In genomic region chr2:122102070-122102469, GRCm38 (mm10) we compare ENCODE assay signal across 9 mouse cellular contexts. TPM values are rescaled to one million over a fixed set of nuclear protein-coding genes. Genes with fewer than 3 reads are reported as not detected.
DNase-seq lines count a peak whose midpoint lies in the region; ATAC-seq and TF ChIP-seq lines count a peak whose summit lies in the region.
"Had no signal": no experiment of that assay in that cellular context is flagged by ENCODE, and none has a peak within 500 bp of the region (broad histone marks: within the 10 kb centered on the region; RNA-seq: fewer than 3 reads in every experiment).

No protein-coding gene starts in this region.

- no peak overlapping the region for H3K9ac ChIP-seq in kidney, postnatal 0 days (ENCODE audit: low read depth, low read length)
- H3K9ac ChIP-seq in forebrain, embryonic 14.5 days (ENCODE audit: low read length) = no peak overlapping the region

- no peaks in the 10 kb centered on the region for H3K9me3 ChIP-seq in kidney, postnatal 0 days (replicated peaks; ENCODE audit: low read length)
- no peaks in the 10 kb centered on the region for H3K9me3 ChIP-seq in forebrain, embryonic 14.5 days (replicated peaks; ENCODE audit: control insufficient read depth, low read length)

- H3K4me1 ChIP-seq in kidney, postnatal 0 days (replicated peaks; ENCODE audit: insufficient read depth, low read length) = no peaks in the 10 kb centered on the region
- no peaks in the 10 kb centered on the region for H3K4me1 ChIP-seq in small intestine, adult 2 months (ENCODE audit: control insufficient read depth, insufficient read depth, insufficient read length, low read length)
- H3K4me1 ChIP-seq in forebrain, embryonic 14.5 days (ENCODE audit: control insufficient read depth, insufficient read depth, low read length) = no peaks in the 10 kb centered on the region

- H3K4me2 ChIP-seq in kidney, postnatal 0 days (ENCODE audit: low read length) = no peak overlapping the region
- H3K4me2 ChIP-seq in forebrain, embryonic 14.5 days (ENCODE audit: low read length) = no peak overlapping the region

- no peak overlapping the region for H3K4me3 ChIP-seq in left cerebral cortex, adult 2 months
- no peak overlapping the region for H3K4me3 ChIP-seq in kidney, postnatal 0 days (replicated peaks; ENCODE audit: low read depth, low read length)
- no peak overlapping the region for H3K4me3 ChIP-seq in small intestine, adult 2 months (ENCODE audit: low read depth, low read length)
- H3K4me3 ChIP-seq in forebrain, embryonic 14.5 days (ENCODE audit: low read depth, low read length) = no peak overlapping the region

- no peak for ATAC-seq in kidney, postnatal 0 days (replicated peaks; ENCODE audit: low FRiP score, low read depth)
- no peak for ATAC-seq in forebrain, embryonic 14.5 days

- DNase-seq in left cerebral cortex, adult 2 months (ENCODE audit: extremely low spot score in 1 of 2, low spot score in 2 of 2) = no peak
- DNase-seq in left cerebral cortex, postnatal 36 days (ENCODE audit: low spot score in 2 of 2) = no peak
- DNase-seq in R1 (ENCODE audit: low read depth, low spot score) = peak; percentile 31
- DNase-seq in kidney, postnatal 0 days (ENCODE audit: low spot score) = no peak
- no peak for DNase-seq in cerebellum, adult 9-10 months
- no peak for DNase-seq in left cerebral cortex, postnatal 14 days (ENCODE audit: low spot score in 2 of 2)
- DNase-seq in forebrain, embryonic 14.5 days (ENCODE audit: low spot score) = no peak

- H3K27me3 ChIP-seq in kidney, postnatal 0 days (ENCODE audit: insufficient read depth, low read length) = no peaks in the 10 kb centered on the region
- H3K27me3 ChIP-seq in small intestine, adult 2 months (ENCODE audit: control insufficient read depth, insufficient read depth, low read length) = no peaks in the 10 kb centered on the region
- no peaks in the 10 kb centered on the region for H3K27me3 ChIP-seq in forebrain, embryonic 14.5 days (replicated peaks; ENCODE audit: control insufficient read depth, insufficient read depth, low read length)

- H3K27ac ChIP-seq in left cerebral cortex, adult 2 months = no peak overlapping the region
- no peak overlapping the region for H3K27ac ChIP-seq in kidney, postnatal 0 days
- no peak overlapping the region for H3K27ac ChIP-seq in small intestine, adult 2 months (ENCODE audit: insufficient read depth, low read depth, low read length)
- no peak overlapping the region for H3K27ac ChIP-seq in forebrain, embryonic 14.5 days (ENCODE audit: low read depth, low read length)

- peaks cover 30% of the 10 kb centered on the region for H3K36me3 ChIP-seq in kidney, postnatal 0 days (ENCODE audit: insufficient read depth, low read length)
- H3K36me3 ChIP-seq in small intestine, adult 2 months (ENCODE audit: control insufficient read depth, insufficient read depth, low read length) = peaks cover 35% of the 10 kb centered on the region
- peaks cover 53% of the 10 kb centered on the region for H3K36me3 ChIP-seq in forebrain, embryonic 14.5 days (ENCODE audit: control insufficient read depth, insufficient read depth, low read length)

- TF ChIP-seq POLR2A in small intestine, adult 2 months (IDR thresholded peaks at IDR 0.05; ENCODE audit: low read depth, low read length) = no peak

- peak; percentile 49 for TF ChIP-seq CTCF in left cerebral cortex, adult 2 months (IDR thresholded peaks at IDR 0.05)
- peak; percentile 44 for TF ChIP-seq CTCF in kidney, postnatal 0 days (IDR thresholded peaks at IDR 0.05; ENCODE audit: low read depth)
- TF ChIP-seq CTCF in small intestine, adult 2 months (IDR thresholded peaks at IDR 0.05; ENCODE audit: extremely low read depth, insufficient read length, insufficient replicate concordance, low read depth, low read length) = peak; percentile 69; the same call in 1 of the 2 replicates

- intact Hi-C loops in left cerebral cortex, adult 2 months (cut with DNase I) = no loop called here
- intact Hi-C loops in left cerebral cortex, postnatal 36 days (cut with DNase I) = no loop called here
- intact Hi-C loops in left cerebral cortex, postnatal 14 days (cut with DNase I) = no loop called here

RNA-seq across cellular contexts. Expression of gene Spg11, which starts 16.1 kb away (rescaled TPM):
- 10 to 100 TPM; 15.5 to 16.2 TPM for total RNA-seq in left cerebral cortex, adult 2 months (2021)
- 10 to 100 TPM; 14.4 to 16.4 TPM for total RNA-seq in left cerebral cortex, postnatal 36 days (2021)
- polyA plus RNA-seq in kidney, postnatal 0 days (2015; fragmentation: Nextera tagmentation; extraction: Ambion mirVana) = 6.0 TPM in 2 replicates
- 2.8 and 7.3 TPM in 2 replicates for polyA plus RNA-seq in small intestine, adult 2 months (2012; rRNA removed)
- 10 to 100 TPM; 16.9 to 19.7 TPM for total RNA-seq in left cerebral cortex, postnatal 14 days (2021)
- polyA plus RNA-seq in forebrain, embryonic 14.5 days (2014; fragmentation: Nextera tagmentation; extraction: Ambion mirVana) = 8.2 and 9.6 TPM in 2 replicates

RNA-seq across cellular contexts. Expression of gene B2m, which starts 45.4 kb away (rescaled TPM):
- 100 to 1,000 TPM; 108 to 118 TPM for total RNA-seq in left cerebral cortex, adult 2 months (2021)
- total RNA-seq in left cerebral cortex, postnatal 36 days (2021) = 100 to 1,000 TPM; 108 to 111 TPM
- 437 and 500 TPM in 2 replicates for polyA plus RNA-seq in kidney, postnatal 0 days (2015; fragmentation: Nextera tagmentation; extraction: Ambion mirVana)
- polyA plus RNA-seq in small intestine, adult 2 months (2012; rRNA removed) = 286 and 1,325 TPM in 2 replicates
- total RNA-seq in left cerebral cortex, postnatal 14 days (2021) = 10 to 100 TPM; 80.6 to 91.8 TPM
- 89.8 and 92.2 TPM in 2 replicates for polyA plus RNA-seq in forebrain, embryonic 14.5 days (2014; fragmentation: Nextera tagmentation; extraction: Ambion mirVana)

RNA-seq across cellular contexts. Expression of gene Trim69, which starts 58.4 kb away (rescaled TPM):
- not detected for total RNA-seq in left cerebral cortex, adult 2 months (2021)
- not detected for total RNA-seq in left cerebral cortex, postnatal 36 days (2021)
- polyA plus RNA-seq in kidney, postnatal 0 days (2015; fragmentation: Nextera tagmentation; extraction: Ambion mirVana) = not detected in 2 replicates
- polyA plus RNA-seq in small intestine, adult 2 months (2012; rRNA removed) = 0.10 TPM in 1 of 2 replicates, not detected in the other
- total RNA-seq in left cerebral cortex, postnatal 14 days (2021) = not detected
- polyA plus RNA-seq in forebrain, embryonic 14.5 days (2014; fragmentation: Nextera tagmentation; extraction: Ambion mirVana) = not detected in 2 replicates
- total RNA-seq: heart, postnatal 10 days had no signal
